Mouse (Mus musculus): Measurements from ENCODE around the gene Mrpl41. TPM values are rescaled to one million over a fixed set of nuclear protein-coding genes. Genes with fewer than 3 reads are reported as not detected.
A peak's percentile ranks its signal among the peaks of the same experiment; 100 is the strongest.

Mrpl41 gene
- total and polyA plus RNA-seq, 3 experiments: 102 to 103 TPM; not detected in 1

GRCm38 (mm10) chr2:24974906-24975703, at the start of gene Mrpl41 (continued):
- no peak for TF ChIP-seq MYB (IDR thresholded peaks at IDR 0.05; ENCODE audit: low read depth, low read length)
- TF ChIP-seq TCF12 (IDR thresholded peaks at IDR 0.05; ENCODE audit: low read depth, low read length): peak; percentile 35
- TF ChIP-seq CHD2 (IDR thresholded peaks at IDR 0.05; ENCODE audit: low read length): 0 out of 2 replicates have a peak, but pooled peaks have one; percentile 30
- TF ChIP-seq CHD1 (IDR thresholded peaks at IDR 0.05; ENCODE audit: low read depth, low read length): no peak
- TF ChIP-seq TBP (IDR thresholded peaks at IDR 0.05; ENCODE audit: low read depth, low read length): peak; percentile 61; the same call in 1 of the 2 replicates

- peak; percentile 56 for DNase-seq (ENCODE audit: low read depth, low spot score)
- no peak overlapping the region for H3K9ac ChIP-seq (ENCODE audit: control insufficient read depth, low read depth, low read length, poor library complexity, severe bottlenecking)
- no peaks in the 10 kb centered on the region for H3K36me3 ChIP-seq (ENCODE audit: control insufficient read depth in 1 of 2, insufficient read depth in 2 of 2, low read length in 2 of 2)
- H3K79me2 ChIP-seq (ENCODE audit: control insufficient read depth, insufficient read depth, low read length, poor library complexity): no peaks in the 10 kb centered on the region
- no peaks in the 10 kb centered on the region for H3K4me1 ChIP-seq (ENCODE audit: control insufficient read depth in 1 of 2, insufficient read depth in 2 of 2, low read length in 2 of 2)
- no peak overlapping the region for H3K4me3 ChIP-seq (ENCODE audit: control insufficient read depth in 1 of 2, insufficient read depth in 1 of 2, low read depth in 2 of 2, low read length in 2 of 2)
- no peaks in the 10 kb centered on the region for H3K27me3 ChIP-seq (ENCODE audit: control insufficient read depth in 1 of 2, insufficient read depth in 2 of 2, low read length in 2 of 2)
- no peaks in the 10 kb centered on the region for H3K9me3 ChIP-seq (replicated peaks; ENCODE audit: insufficient read depth, low read length)
- no peak overlapping the region for H3K27ac ChIP-seq (ENCODE audit: control insufficient read depth, low read depth, low read length)
- TF ChIP-seq USF1 (IDR thresholded peaks at IDR 0.05; ENCODE audit: low read depth, low read length) (no peak), TCF12 (IDR thresholded peaks at IDR 0.05; ENCODE audit: low read depth, low read length) (no peak), MEF2A (IDR thresholded peaks at IDR 0.05; ENCODE audit: extremely low read depth, insufficient replicate concordance, low read depth, low read length, poor library complexity, severe bottlenecking) (no peak), GABPA (IDR thresholded peaks at IDR 0.05; ENCODE audit: low read depth, low read length) (no peak), MAZ (IDR thresholded peaks at IDR 0.05; ENCODE audit: low read depth, low read length) (no peak), ZNF384 (IDR thresholded peaks at IDR 0.05; ENCODE audit: low read depth, low read length) (peak; percentile 72), CTCF (IDR thresholded peaks at IDR 0.05 in 2 of 3, conservative IDR thresholded peaks at IDR 0.05 in 1 of 3; ENCODE audit: control insufficient read depth in 1 of 3, insufficient read depth in 1 of 3, low read depth in 2 of 3, low read length in 3 of 3, poor library complexity in 1 of 3, severe bottlenecking in 1 of 3) (peak; percentile 28 to 65 (median 36)), POLR2AphosphoS2 (IDR thresholded peaks at IDR 0.05; ENCODE audit: low read length) (no peak), HCFC1 (IDR thresholded peaks at IDR 0.05; ENCODE audit: low read depth, low read length) (no peak), JUND (IDR thresholded peaks at IDR 0.05; ENCODE audit: low read depth, low read length) (no peak), ELF1 (IDR thresholded peaks at IDR 0.05; ENCODE audit: low read depth, low read length) (no peak), RCOR1 (IDR thresholded peaks at IDR 0.05; ENCODE audit: low read depth, low read length) (no peak), CHD1 (IDR thresholded peaks at IDR 0.05; ENCODE audit: low read depth, low read length) (no peak), MXI1 (IDR thresholded peaks at IDR 0.05; ENCODE audit: low read depth, low read length) (no peak), USF2 (IDR thresholded peaks at IDR 0.05; ENCODE audit: borderline replicate concordance in 1 of 2, insufficient read depth in 1 of 2, low read depth in 1 of 2, low read length in 2 of 2) (no peak), ZC3H11A (IDR thresholded peaks at IDR 0.05; ENCODE audit: low read depth, low read length) (peak; percentile 37), MYC (IDR thresholded peaks at IDR 0.05; ENCODE audit: low read depth, low read length) (peak; percentile 81), E2F4 (IDR thresholded peaks at IDR 0.05; ENCODE audit: borderline replicate concordance, low read depth, low read length) (no peak), CHD2 (IDR thresholded peaks at IDR 0.05; ENCODE audit: low read length) (no peak), RAD21 (IDR thresholded peaks at IDR 0.05; ENCODE audit: low read depth, low read length) (peak; percentile 50), SMC3 (IDR thresholded peaks at IDR 0.05; ENCODE audit: low read depth, low read length) (peak; percentile 67), GATA1 (IDR thresholded peaks at IDR 0.05; ENCODE audit: low read depth, low read length) (no peak), MYB (IDR thresholded peaks at IDR 0.05; ENCODE audit: low read depth, low read length) (no peak), MAFK (IDR thresholded peaks at IDR 0.05; ENCODE audit: borderline replicate concordance, low read depth, low read length) (no peak), TBP (IDR thresholded peaks at IDR 0.05; ENCODE audit: low read depth, low read length) (no peak), TAL1 (IDR thresholded peaks at IDR 0.05; ENCODE audit: low read length) (no peak), ETS1 (IDR thresholded peaks at IDR 0.05; ENCODE audit: low read depth, low read length) (no peak), NRF1 (IDR thresholded peaks at IDR 0.05; ENCODE audit: insufficient read depth, low read depth, low read length, poor library complexity, severe bottlenecking) (no peak), MAX (IDR thresholded peaks at IDR 0.05; ENCODE audit: low read length) (no peak), BHLHE40 (IDR thresholded peaks at IDR 0.05; ENCODE audit: borderline replicate concordance, low read depth, low read length) (no peak), NELFE (IDR thresholded peaks at IDR 0.05; ENCODE audit: low read depth, low read length) (no peak), POLR2A (IDR thresholded peaks at IDR 0.05; ENCODE audit: control insufficient read depth in 1 of 2, insufficient read depth in 1 of 2, low read depth in 1 of 2, low read length in 2 of 2, poor library complexity in 1 of 2) (no peak), SIN3A (IDR thresholded peaks at IDR 0.05; ENCODE audit: low read length) (0 out of 2 replicates have a peak, but pooled peaks have one; percentile 23), POLR2AphosphoS5 (IDR thresholded peaks at IDR 0.05; ENCODE audit: borderline replicate concordance, low read depth, low read length) (no peak)
Measured at GRCm38 (mm10) chr2:25022678-25023077, 47.8 kb upstream of the Mrpl41 start.
